Mouse (Mus musculus): ENCODE measurements around the gene Ramac.

GRCm38 (mm10) chr7:81772786-81773539 is 10.2 kb downstream of the Ramac start:
- TF ChIP-seq CTCF (IDR thresholded peaks at IDR 0.05) (no peak), EP300 (IDR thresholded peaks at IDR 0.05) (no peak)

Data from lung, postnatal 0 days (tissue).